Mouse (Mus musculus) stomach, embryonic 14.5 days (tissue): ENCODE measurements around the gene Chdh. TPM values are rescaled to one million over a fixed set of nuclear protein-coding genes. Genes with fewer than 3 reads are reported as not detected.

Experiments
- ATAC-seq: fragments of 200-750 bp; cut with Nextera tagmentation; 2 replicates; pipeline ENCODE4 v1.8.0; 2017; ENCODE audit warnings: low read depth, moderate TSS enrichment; ENCODE audit not compliant: insufficient number of reproducible peaks, insufficient read depth, low FRiP score
- H3K27ac ChIP-seq: fragments of 300-500 bp; sonication (generic); 2 replicates; pipeline ENCODE4 v1.5.1; 2014; ENCODE audit warnings: mild to moderate bottlenecking, low read length, moderate library complexity, mixed read lengths
- H3K27me3 ChIP-seq: fragments of 300-500 bp; sonication (generic); 2 replicates; pipeline ENCODE4 v1.6.1; 2014; ENCODE audit warnings: low read length, control low read depth, mixed read lengths; ENCODE audit not compliant: control insufficient read depth, insufficient read depth
- H3K36me3 ChIP-seq: fragments of 300-500 bp; sonication (generic); 2 replicates; pipeline ENCODE4 v1.6.1; 2014; ENCODE audit warnings: mild to moderate bottlenecking, control low read depth, low read length, moderate library complexity, mixed read lengths; ENCODE audit not compliant: control insufficient read depth, insufficient read depth
- H3K4me1 ChIP-seq: fragments of 300-500 bp; sonication (generic); 2 replicates; pipeline ENCODE4 v1.6.1; 2014; ENCODE audit warnings: low read length, control low read depth, mixed read lengths; ENCODE audit not compliant: control insufficient read depth, insufficient read depth
- H3K4me2 ChIP-seq: fragments of 300-500 bp; sonication (generic); replicated peaks from 2 replicates; pipeline ENCODE4 v1.6.1; 2014; ENCODE audit warnings: low read depth, low read length, control low read depth
- H3K4me3 ChIP-seq: fragments of 300-500 bp; sonication (generic); 2 replicates; pipeline ENCODE4 v1.5.1; 2014; ENCODE audit warnings: low read depth, low read length, control low read depth
- H3K9ac ChIP-seq: fragments of 300-500 bp; sonication (generic); replicated peaks from 2 replicates; pipeline ENCODE4 v1.6.1; 2014; ENCODE audit warnings: low read depth, mild to moderate bottlenecking, control low read depth, low read length, moderate library complexity, mixed read lengths
- H3K9me3 ChIP-seq: fragments of 300-500 bp; sonication (generic); 2 replicates; pipeline ENCODE4 v1.6.1; 2016; ENCODE audit warnings: low read depth, low read length, control low read depth; ENCODE audit not compliant: control insufficient read depth
- WGBS: fragments of 180-500 bp; shearing (Covaris S2); extraction: QIAGEN DNeasy Blood & Tissue Kit; methylation state at CpG from one replicate; pipeline ENCODE4 v1.1.7; 2014; 5-methylcytosine and 5-hydroxymethylcytosine counted together
- polyA plus RNA-seq: library from polyadenylated mRNA; unstranded; fragments of >200 nt; fragmentation: Nextera tagmentation; extraction: Ambion mirVana; gene quantifications from 2 replicates; pipeline ENCODE4 v1.2.1, GENCODE M21; 2014

The Chdh gene
- polyA plus RNA-seq = 0.84 and 1.1 TPM in 2 replicates

GRCm38 (mm10) chr14:30008733-30009575 is at the start of gene Chdh, which contains the start of gene Il17rb:
Gene Chdh, plus strand, starts transcription at chr14:30009023.
Gene Il17rb, minus strand, starts transcription at chr14:30008896.
- Histone ChIP-seq H3K4me1 (peaks cover 5% of the 10 kb centered on the region; the same call in 1 of the 2 replicates), H3K4me3 (peak within 1 kb of the TSS; percentile 35), H3K9ac (0 out of 2 replicates have a peak within 1 kb of the TSS, but pooled peaks have one; percentile 18), H3K9me3 (no peaks in the 10 kb centered on the region), H3K27ac (no peak within 1 kb of the TSS), H3K36me3 (no peaks in the 10 kb centered on the region), H3K4me2 (peak within 1 kb of the TSS; percentile 87), H3K27me3 (0 out of 2 replicates have a peak, but pooled peaks cover 2% of the 10 kb centered on the region)
- peak; percentile 85 for ATAC-seq
- whole genome bisulfite sequencing = 8% methylated on average over 54 of the region's 54 CpGs

GRCm38 (mm10) chr14:29967611-29968010 is 41.2 kb upstream of the Chdh start:
- peaks cover 9% of the 10 kb centered on the region for H3K4me1 ChIP-seq
- H3K27me3 ChIP-seq = no peaks in the 10 kb centered on the region
- peak overlapping the region; percentile 49; the same call in 1 of the 2 replicates for H3K27ac ChIP-seq
- ATAC-seq = peak; percentile 2; the same call in 1 of the 2 replicates
- 0 out of 2 replicates have a peak overlapping the region, but pooled peaks have one; percentile 25 for H3K9ac ChIP-seq
- no peaks in the 10 kb centered on the region for H3K9me3 ChIP-seq
- 62% methylated on average over 7 of the region's 7 CpGs for WGBS
- peak overlapping the region; percentile 46 for H3K4me2 ChIP-seq
- peaks cover 23% of the 10 kb centered on the region for H3K36me3 ChIP-seq
- peak overlapping the region; percentile 70 for H3K4me3 ChIP-seq

- H3K4me2 ChIP-seq = peak within 1 kb of the TSS; percentile 85
- peak within 1 kb of the TSS; percentile 70 for H3K4me3 ChIP-seq
- peak within 1 kb of the TSS; percentile 76 for H3K9ac ChIP-seq
- ATAC-seq = peak; percentile 100
- peaks cover 9% of the 10 kb centered on the region for H3K4me1 ChIP-seq
- H3K27me3 ChIP-seq = no peaks in the 10 kb centered on the region
- H3K27ac ChIP-seq = peak within 1 kb of the TSS; percentile 49; the same call in 1 of the 2 replicates
- H3K9me3 ChIP-seq = no peaks in the 10 kb centered on the region
- peaks cover 29% of the 10 kb centered on the region for H3K36me3 ChIP-seq
- WGBS = under 1% methylated on average over 48 of the region's 49 CpGs
These were observed 40.6 kb upstream of the Chdh start, which contains the start of gene Selenok for GRCm38 (mm10) chr14:29968075-29968821. Gene Selenok, plus strand, starts transcription at chr14:29968308.

- H3K27ac ChIP-seq = no peak overlapping the region
- H3K4me2 ChIP-seq = no peak overlapping the region
- no peak for ATAC-seq
- H3K4me1 ChIP-seq = peaks cover 9% of the 10 kb centered on the region
- WGBS = 91% methylated on average over 7 of the region's 7 CpGs
- H3K9ac ChIP-seq = no peak overlapping the region
- H3K9me3 ChIP-seq = no peaks in the 10 kb centered on the region
- no peak overlapping the region for H3K4me3 ChIP-seq
- H3K36me3 ChIP-seq = peaks cover 45% of the 10 kb centered on the region
- H3K27me3 ChIP-seq = no peaks in the 10 kb centered on the region
These were observed 37.4 kb upstream of the Chdh start for GRCm38 (mm10) chr14:29971446-29971845.

GRCm38 (mm10) chr14:29971993-29972392 is 36.8 kb upstream of the Chdh start:
- H3K4me3 ChIP-seq = no peak overlapping the region
- H3K9ac ChIP-seq = no peak overlapping the region
- H3K9me3 ChIP-seq = no peaks in the 10 kb centered on the region
- H3K27me3 ChIP-seq = no peaks in the 10 kb centered on the region
- 81% methylated on average over 5 of the region's 5 CpGs for whole genome bisulfite sequencing
- no peak overlapping the region for H3K27ac ChIP-seq
- ATAC-seq = no peak
- peaks cover 45% of the 10 kb centered on the region for H3K36me3 ChIP-seq
- no peak overlapping the region for H3K4me2 ChIP-seq
- peaks cover 9% of the 10 kb centered on the region for H3K4me1 ChIP-seq

GRCm38 (mm10) chr14:29976927-29977326 is 31.9 kb upstream of the Chdh start:
- H3K27me3 ChIP-seq = no peaks in the 10 kb centered on the region
- no peak for ATAC-seq
- no peak overlapping the region for H3K4me2 ChIP-seq
- H3K36me3 ChIP-seq = peaks cover 46% of the 10 kb centered on the region
- H3K4me1 ChIP-seq = peaks cover 6% of the 10 kb centered on the region; the same call in 1 of the 2 replicates
- no peaks in the 10 kb centered on the region for H3K9me3 ChIP-seq
- H3K27ac ChIP-seq = no peak overlapping the region
- H3K9ac ChIP-seq = no peak overlapping the region
- H3K4me3 ChIP-seq = no peak overlapping the region
- 96% methylated on average over 6 of the region's 6 CpGs for WGBS

GRCm38 (mm10) chr14:29978254-29979204 is 30.3 kb upstream of the Chdh start, which contains the start of gene Actr8:
Gene Actr8, plus strand, starts transcription at chr14:29978337.
- H3K4me2 ChIP-seq = peak within 1 kb of the TSS; percentile 94
- H3K27ac ChIP-seq = peak within 1 kb of the TSS; percentile 90
- no peaks in the 10 kb centered on the region for H3K9me3 ChIP-seq
- peak within 1 kb of the TSS; percentile 73 for H3K9ac ChIP-seq
- ATAC-seq = peak; percentile 97
- H3K4me3 ChIP-seq = peak within 1 kb of the TSS; percentile 86
- H3K36me3 ChIP-seq = peaks cover 47% of the 10 kb centered on the region
- no peaks in the 10 kb centered on the region for H3K27me3 ChIP-seq
- H3K4me1 ChIP-seq = peaks cover 6% of the 10 kb centered on the region; the same call in 1 of the 2 replicates
- 2% methylated on average over 42 of the region's 44 CpGs for WGBS
